Mouse (Mus musculus) hindbrain, embryonic 16.5 days (tissue): ENCODE results near the gene Camp. TPM values are rescaled to one million over a fixed set of nuclear protein-coding genes. Genes with fewer than 3 reads are reported as not detected.

Experiments used
- ATAC-seq: fragments of 200-750 bp; cut with Nextera tagmentation; 2 replicates; pipeline ENCODE4 v1.8.0; 2017; ENCODE audit warnings: moderate TSS enrichment, moderate library complexity
- H3K27ac ChIP-seq: fragments of 300-500 bp; sonication (generic); 2 replicates; pipeline ENCODE4 v1.5.1; 2014; ENCODE audit warnings: low read depth, mild to moderate bottlenecking, control low read depth, low read length, moderate library complexity
- H3K27me3 ChIP-seq: fragments of 300-500 bp; sonication (generic); replicated peaks from 2 replicates; pipeline ENCODE4 v1.6.1; 2014; ENCODE audit warnings: low read length; ENCODE audit not compliant: control insufficient read depth, insufficient read depth
- H3K36me3 ChIP-seq: fragments of 300-500 bp; sonication (generic); 2 replicates; pipeline ENCODE4 v1.6.1; 2014; ENCODE audit warnings: mild to moderate bottlenecking, low read length, moderate library complexity, mixed read lengths; ENCODE audit not compliant: control insufficient read depth, insufficient read depth
- H3K4me1 ChIP-seq: fragments of 300-500 bp; sonication (generic); 2 replicates; pipeline ENCODE4 v1.6.1; 2014; ENCODE audit warnings: low read depth, low read length; ENCODE audit not compliant: control insufficient read depth, insufficient read depth
- H3K4me2 ChIP-seq: fragments of 300-500 bp; sonication (generic); 2 replicates; pipeline ENCODE4 v1.6.1; 2014; ENCODE audit warnings: mild to moderate bottlenecking, low read length, control low read depth, moderate library complexity
- H3K4me3 ChIP-seq: fragments of 300-500 bp; sonication (generic); 2 replicates; pipeline ENCODE4 v1.5.1; 2014; ENCODE audit warnings: mild to moderate bottlenecking, low read length, control low read depth, moderate library complexity
- H3K9ac ChIP-seq: fragments of 300-500 bp; sonication (generic); 2 replicates; pipeline ENCODE4 v1.6.1; 2014; ENCODE audit warnings: low read depth, mild to moderate bottlenecking, control low read depth, low read length, moderate library complexity
- H3K9me3 ChIP-seq: fragments of 300-500 bp; sonication (generic); 2 replicates; pipeline ENCODE4 v1.6.1; 2014; ENCODE audit warnings: mild to moderate bottlenecking, low read length, moderate library complexity; ENCODE audit not compliant: control insufficient read depth
- WGBS: fragments of 180-500 bp; shearing (Covaris S2); extraction: QIAGEN DNeasy Blood & Tissue Kit; methylation state at CpG from one replicate; pipeline ENCODE4 v1.1.7; 2014; 5-methylcytosine and 5-hydroxymethylcytosine counted together
- polyA plus RNA-seq: library from polyadenylated mRNA; unstranded; fragments of >200 nt; fragmentation: Nextera tagmentation; extraction: Ambion mirVana; gene quantifications from 2 replicates; pipeline ENCODE4 v1.2.1, GENCODE M21; 2015

Gene Camp
- polyA plus RNA-seq = 0.44 and 0.64 TPM in 2 replicates

DNA sequence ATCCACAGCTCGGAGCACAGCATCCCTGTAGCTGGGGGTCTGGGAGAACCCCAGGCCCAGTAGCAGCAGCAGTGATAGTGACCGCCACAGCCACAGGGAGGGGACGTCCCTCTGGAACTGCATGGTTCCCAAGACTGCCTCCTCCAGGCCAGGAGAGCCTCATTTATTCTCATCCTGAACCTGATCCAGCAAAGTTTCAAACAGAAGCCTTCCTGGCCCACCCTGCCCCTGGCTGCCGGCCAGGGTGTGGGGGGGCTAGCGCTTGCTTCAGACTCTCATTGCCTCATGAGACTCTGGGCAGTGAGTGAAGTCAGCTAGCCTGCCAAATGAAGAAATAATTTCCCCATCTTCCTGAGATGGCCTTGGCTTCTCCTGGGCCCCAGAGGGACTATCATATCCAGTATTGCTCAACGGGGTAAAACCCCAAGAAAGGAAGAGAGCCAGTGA, at the start of gene Camp:
Gene Camp, minus strand, starts transcription at position 306 of the 447 bp plus-strand sequence.
- H3K9ac ChIP-seq = no peak within 1 kb of the TSS; the same call in 1 of the 2 replicates
- ATAC-seq = 0 out of 2 replicates have a peak, but pooled peaks have one; percentile 37
- no peak within 1 kb of the TSS for H3K4me3 ChIP-seq
- H3K4me1 ChIP-seq = no peaks in the 10 kb centered on the region
- H3K36me3 ChIP-seq = no peaks in the 10 kb centered on the region
- no peaks in the 10 kb centered on the region for H3K9me3 ChIP-seq
- no peak within 1 kb of the TSS for H3K27ac ChIP-seq
- no peak within 1 kb of the TSS for H3K4me2 ChIP-seq
- WGBS = 67% methylated on average over 6 of the region's 6 CpGs
- no peaks in the 10 kb centered on the region for H3K27me3 ChIP-seq

DNA sequence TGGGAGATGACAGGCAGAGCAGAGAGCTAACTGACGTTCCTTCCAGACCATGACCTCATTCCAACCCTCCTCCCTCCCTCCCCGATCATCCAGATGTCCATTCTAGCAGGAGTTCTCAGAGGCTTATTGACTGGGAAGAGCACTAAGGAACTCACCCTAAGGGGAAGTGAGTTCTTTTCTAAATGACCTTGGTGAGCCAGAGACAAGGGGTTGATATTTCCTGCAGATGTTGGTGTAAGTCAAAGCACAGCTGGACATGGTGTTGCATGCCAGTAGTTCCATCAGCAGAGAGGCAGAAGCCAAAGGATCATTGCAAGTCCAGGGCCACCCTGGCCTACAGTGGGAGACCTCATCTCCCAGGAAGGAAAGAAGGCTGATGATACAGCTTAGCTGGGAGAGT, 48.6 kb upstream of the Camp start:
- no peak for ATAC-seq
- WGBS = 59% methylated on average over 2 of the region's 2 CpGs
- Histone ChIP-seq H3K4me2 (no peak overlapping the region), H3K9me3 (no peaks in the 10 kb centered on the region), H3K27me3 (no peaks in the 10 kb centered on the region), H3K4me3 (no peak overlapping the region), H3K9ac (no peak overlapping the region), H3K36me3 (0 out of 2 replicates have a peak, but pooled peaks cover 2% of the 10 kb centered on the region), H3K27ac (no peak overlapping the region), H3K4me1 (peaks cover 2% of the 10 kb centered on the region)

DNA sequence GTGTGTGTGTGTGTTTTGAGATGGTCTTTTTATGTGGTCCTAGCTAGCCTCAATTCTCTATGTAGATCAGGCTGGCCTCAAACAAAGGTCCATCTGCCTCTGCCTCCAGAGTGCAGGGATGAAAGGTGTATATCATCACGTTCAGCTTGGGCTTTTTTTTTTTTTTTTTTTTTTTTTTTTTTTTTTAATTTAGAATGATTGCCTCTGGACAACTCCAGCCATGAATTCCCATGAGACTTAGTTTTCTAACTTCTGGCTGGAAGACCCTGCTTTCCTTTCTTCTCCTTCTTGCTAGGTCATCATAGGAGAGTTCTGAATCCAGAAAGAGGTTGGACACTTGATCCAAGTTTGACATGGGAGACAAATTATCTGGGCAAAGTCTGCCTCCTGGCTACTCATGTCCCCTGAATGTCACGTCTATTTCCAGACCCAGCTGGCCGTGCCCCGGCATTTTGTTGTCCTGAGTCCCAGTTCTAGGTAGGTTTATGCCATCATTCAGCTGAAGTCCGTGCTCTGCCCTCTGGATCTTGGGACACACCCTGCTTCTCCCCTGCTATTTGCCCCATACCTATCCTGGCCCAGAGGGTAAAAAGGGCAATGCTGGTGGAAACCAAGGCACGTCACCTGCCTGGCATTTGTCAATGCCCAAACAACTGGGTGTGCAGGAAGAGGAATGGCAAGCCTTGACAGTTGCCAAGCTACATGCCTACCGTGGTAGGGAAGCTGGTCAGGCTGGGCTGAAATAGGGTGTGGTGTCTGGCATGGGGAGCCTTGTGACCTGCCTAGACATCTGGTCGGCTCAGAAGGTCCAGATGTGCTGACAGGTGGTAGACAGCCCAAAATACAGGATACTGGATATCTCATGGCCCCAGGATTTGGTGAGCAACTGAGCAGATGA, 47.1 kb upstream of the Camp start:
- Histone ChIP-seq H3K9ac (no peak overlapping the region), H3K27ac (no peak overlapping the region), H3K27me3 (no peaks in the 10 kb centered on the region), H3K4me2 (no peak overlapping the region), H3K9me3 (no peaks in the 10 kb centered on the region), H3K36me3 (peaks cover 9% of the 10 kb centered on the region), H3K4me1 (peaks cover 2% of the 10 kb centered on the region), H3K4me3 (no peak overlapping the region)
- ATAC-seq = no peak
- WGBS = 89% methylated on average over 8 of the region's 8 CpGs

DNA sequence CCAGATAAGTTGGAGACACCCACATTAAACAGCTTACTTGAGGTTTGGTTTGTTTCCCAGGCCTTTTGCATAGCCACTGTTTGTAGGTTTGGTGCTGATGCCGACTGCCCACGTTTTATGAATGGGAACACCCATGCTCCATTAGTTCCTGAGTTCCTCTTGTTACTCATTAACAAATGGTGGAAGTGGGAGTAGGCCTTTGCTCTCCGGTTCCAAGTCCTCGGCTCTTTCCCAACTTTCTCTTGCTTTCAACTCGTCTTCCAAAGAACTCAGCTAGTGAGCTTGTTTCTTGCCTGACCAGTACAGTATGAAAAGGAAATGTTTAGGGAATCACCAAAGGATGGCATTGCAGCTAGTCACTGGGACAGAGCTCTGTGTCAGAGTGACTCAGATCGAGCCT, 46.2 kb upstream of the Camp start:
- no peak overlapping the region for H3K4me3 ChIP-seq
- H3K4me1 ChIP-seq = peaks cover 2% of the 10 kb centered on the region
- H3K9ac ChIP-seq = no peak overlapping the region
- H3K27me3 ChIP-seq = no peaks in the 10 kb centered on the region
- no peak overlapping the region for H3K27ac ChIP-seq
- H3K36me3 ChIP-seq = peaks cover 13% of the 10 kb centered on the region
- H3K4me2 ChIP-seq = no peak overlapping the region
- H3K9me3 ChIP-seq = no peaks in the 10 kb centered on the region
- WGBS = 62% methylated on average over 6 of the region's 6 CpGs
- no peak for ATAC-seq

DNA sequence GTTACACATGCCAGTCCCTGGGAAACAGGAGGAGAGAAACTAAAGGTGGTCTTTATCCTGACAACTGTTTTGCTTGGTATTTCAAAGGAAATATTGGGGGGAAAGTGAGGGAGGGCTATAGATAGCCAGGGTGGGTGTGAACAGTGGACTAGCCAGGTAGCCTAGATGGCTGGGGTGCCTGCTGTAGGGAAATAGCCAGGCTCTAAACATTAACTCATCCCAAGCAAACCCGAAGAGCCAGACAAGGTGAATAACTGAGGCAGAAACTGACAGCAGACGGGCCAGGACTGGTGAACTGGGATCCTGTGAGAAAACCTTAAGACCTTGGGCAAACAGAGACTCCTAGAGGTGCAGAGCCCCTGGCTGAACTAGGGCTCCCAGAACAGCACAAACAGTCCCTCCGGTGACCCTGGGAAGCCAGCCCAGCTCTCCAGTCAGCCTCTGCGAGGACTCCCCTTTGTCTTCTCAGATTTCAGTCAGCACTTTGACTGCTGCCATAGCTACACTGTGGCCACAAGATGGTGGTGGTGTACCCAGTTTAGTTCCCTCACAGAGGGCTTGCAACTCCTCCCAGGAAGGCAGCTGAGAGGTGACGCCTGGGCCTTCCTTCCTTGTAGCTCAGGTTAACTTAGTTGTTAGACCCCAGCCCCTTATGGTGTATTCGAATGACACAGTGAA, 45.1 kb upstream of the Camp start:
- 36% methylated on average over 6 of the region's 6 CpGs for WGBS
- no peak overlapping the region for H3K4me3 ChIP-seq
- H3K4me1 ChIP-seq = peaks cover 2% of the 10 kb centered on the region
- H3K27ac ChIP-seq = 0 out of 2 replicates have a peak overlapping the region, but pooled peaks have one; percentile 41
- H3K4me2 ChIP-seq = no peak overlapping the region
- peak overlapping the region; percentile 57 for H3K9ac ChIP-seq
- no peaks in the 10 kb centered on the region for H3K9me3 ChIP-seq
- peaks cover 19% of the 10 kb centered on the region for H3K36me3 ChIP-seq
- peak; percentile 89 for ATAC-seq
- no peaks in the 10 kb centered on the region for H3K27me3 ChIP-seq

DNA sequence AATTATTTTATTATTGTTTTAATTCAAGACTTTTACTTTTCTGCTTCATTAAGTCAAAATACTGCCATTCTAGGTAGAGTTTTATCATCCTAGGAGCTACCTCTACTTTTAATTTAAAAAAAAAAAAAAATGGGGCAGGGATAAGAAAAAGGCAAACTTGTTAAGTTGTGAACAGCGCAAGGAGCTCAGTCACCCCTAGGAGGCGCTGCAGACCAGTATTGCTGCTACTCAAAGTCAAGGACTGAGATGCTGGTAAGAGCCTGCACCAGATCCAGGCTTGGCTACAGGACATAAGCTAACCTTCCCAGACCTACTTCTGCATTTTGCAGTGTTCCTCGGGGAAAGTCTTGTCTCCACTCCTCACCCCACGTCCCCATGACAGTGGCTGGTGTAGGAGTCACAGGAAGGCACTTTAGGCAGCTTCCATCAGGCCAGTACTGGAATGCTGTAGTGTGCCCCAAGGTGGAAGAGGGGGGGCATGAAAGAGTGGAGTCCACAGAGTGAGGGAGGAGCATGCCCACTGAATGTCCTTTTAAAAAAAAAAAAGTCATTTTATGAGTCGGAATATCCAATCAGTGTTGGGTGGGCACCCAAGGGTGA, 43.3 kb upstream of the Camp start:
- Histone ChIP-seq H3K27ac (no peak overlapping the region), H3K4me2 (no peak overlapping the region), H3K36me3 (peaks cover 34% of the 10 kb centered on the region), H3K9ac (no peak overlapping the region), H3K4me1 (peaks cover 2% of the 10 kb centered on the region), H3K4me3 (no peak overlapping the region), H3K9me3 (no peaks in the 10 kb centered on the region), H3K27me3 (no peaks in the 10 kb centered on the region)
- WGBS = 74% methylated on average over 5 of the region's 5 CpGs
- ATAC-seq = peak; percentile 43; the same call in 1 of the 2 replicates

DNA sequence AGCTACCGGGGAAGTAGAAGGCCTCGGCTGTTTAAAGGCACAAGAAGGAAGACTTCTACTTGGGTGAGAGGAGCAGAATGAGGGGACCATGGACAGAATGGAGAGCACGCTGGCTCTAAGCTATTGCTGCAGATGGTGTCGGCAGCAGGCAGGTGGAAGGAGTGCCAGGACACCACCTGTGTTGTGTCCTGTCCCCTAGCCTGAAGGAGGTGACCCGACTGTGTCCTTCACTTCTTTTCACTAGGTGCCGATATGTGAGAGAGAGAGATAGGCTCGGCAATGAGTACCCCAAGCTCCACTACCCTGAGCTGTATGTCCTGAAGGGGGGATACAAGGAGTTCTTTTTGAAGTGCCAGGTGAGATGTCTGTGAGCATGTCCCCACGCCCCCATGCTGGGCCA, 42.1 kb upstream of the Camp start:
- ATAC-seq = no peak

DNA sequence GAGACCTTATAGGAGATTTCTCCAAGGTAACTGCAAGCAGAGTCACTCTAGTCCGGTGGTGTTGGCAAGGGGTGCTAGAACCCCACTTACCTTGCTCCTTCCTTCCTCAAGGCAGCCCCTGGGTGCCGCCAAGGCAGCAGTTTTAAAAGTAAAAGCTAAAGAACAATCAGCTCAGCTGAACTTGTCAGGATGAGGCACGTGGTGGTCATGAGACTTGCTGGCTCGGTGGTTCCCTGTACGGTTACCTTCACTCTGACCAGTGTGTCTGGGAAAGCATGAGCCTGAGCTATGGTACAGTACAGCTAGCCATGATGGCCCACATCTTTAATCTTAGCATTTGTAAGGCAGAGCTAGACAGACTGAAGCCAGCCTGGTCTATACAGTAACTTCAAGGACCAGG, 37.9 kb upstream of the Camp start:
- Histone ChIP-seq H3K4me3 (no peak overlapping the region), H3K4me2 (no peak overlapping the region), H3K4me1 (no peaks in the 10 kb centered on the region), H3K9me3 (no peaks in the 10 kb centered on the region), H3K27ac (no peak overlapping the region), H3K36me3 (peaks cover 54% of the 10 kb centered on the region), H3K9ac (no peak overlapping the region), H3K27me3 (no peaks in the 10 kb centered on the region)
- ATAC-seq = no peak
- WGBS = 94% methylated on average over 5 of the region's 5 CpGs

More for the DNA sequence above, 42.1 kb upstream of the Camp start:
- Histone ChIP-seq H3K36me3 (peaks cover 39% of the 10 kb centered on the region), H3K9me3 (no peaks in the 10 kb centered on the region), H3K4me2 (no peak overlapping the region), H3K4me1 (peaks cover 2% of the 10 kb centered on the region), H3K9ac (no peak overlapping the region), H3K27ac (no peak overlapping the region), H3K4me3 (no peak overlapping the region), H3K27me3 (no peaks in the 10 kb centered on the region)
- WGBS = 93% methylated on average over 8 of the region's 8 CpGs

DNA sequence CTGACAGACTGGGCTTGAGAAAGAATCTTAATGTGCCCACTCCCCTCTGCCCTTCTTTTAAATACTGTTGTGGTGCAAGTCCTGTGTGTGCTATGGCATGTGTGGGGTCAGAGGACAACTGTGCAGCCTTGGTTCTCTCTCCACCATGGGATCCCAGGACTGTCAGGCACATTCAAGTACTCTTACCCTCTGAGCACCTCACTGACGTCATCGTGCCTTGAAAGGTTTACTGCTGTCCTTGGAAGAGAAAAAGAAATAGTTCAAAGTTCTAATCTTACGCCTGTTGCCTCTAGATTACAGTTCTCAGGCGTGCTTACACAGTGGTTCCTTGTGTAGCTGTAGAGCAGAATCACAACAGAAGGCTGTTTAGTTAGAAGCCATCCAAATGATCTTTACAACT, 36.8 kb upstream of the Camp start:
- Histone ChIP-seq H3K4me2 (no peak overlapping the region), H3K4me3 (no peak overlapping the region), H3K4me1 (no peaks in the 10 kb centered on the region), H3K9me3 (no peaks in the 10 kb centered on the region), H3K9ac (no peak overlapping the region), H3K36me3 (peaks cover 51% of the 10 kb centered on the region), H3K27me3 (no peaks in the 10 kb centered on the region), H3K27ac (no peak overlapping the region)
- WGBS = 90% methylated on average over 4 of the region's 4 CpGs
- no peak for ATAC-seq
